ENCODE assay signal across 14 mouse cellular contexts in genomic region chr7:34888891-34889290, GRCm38 (mm10). TPM values are rescaled to one million over a fixed set of nuclear protein-coding genes. Genes with fewer than 3 reads are reported as not detected.
DNase-seq lines count a peak whose midpoint lies in the region; ATAC-seq lines count a peak whose summit lies in the region.
"Had no signal": no experiment of that assay in that cellular context is flagged by ENCODE, and none has a peak within 500 bp of the region (broad histone marks: within the 10 kb centered on the region; RNA-seq: fewer than 3 reads in every experiment).

No protein-coding gene starts in this region.

- no peak overlapping the region for H3K4me3 ChIP-seq in forebrain, embryonic 14.5 days (ENCODE audit: low read depth, low read length)
- no peak overlapping the region for H3K4me3 ChIP-seq in forebrain, embryonic 12.5 days (replicated peaks)
- H3K4me3 ChIP-seq in midbrain, embryonic 11.5 days (ENCODE audit: low read depth, low read length) = no peak overlapping the region
- H3K4me3 ChIP-seq in midbrain, embryonic 15.5 days = no peak overlapping the region
- H3K4me3 ChIP-seq: heart, embryonic 13.5 days; hindbrain, embryonic 10.5 days had no signal

- no peaks in the 10 kb centered on the region for H3K36me3 ChIP-seq in forebrain, embryonic 14.5 days (ENCODE audit: control insufficient read depth, insufficient read depth, low read length)
- H3K36me3 ChIP-seq in forebrain, embryonic 12.5 days (replicated peaks) = no peaks in the 10 kb centered on the region
- no peaks in the 10 kb centered on the region for H3K36me3 ChIP-seq in midbrain, embryonic 11.5 days (ENCODE audit: control insufficient read depth, insufficient read depth, low read length)
- no peaks in the 10 kb centered on the region for H3K36me3 ChIP-seq in midbrain, embryonic 15.5 days (replicated peaks)
- H3K36me3 ChIP-seq: heart, embryonic 13.5 days; hindbrain, embryonic 10.5 days had no signal

- H3K4me2 ChIP-seq in forebrain, embryonic 14.5 days (ENCODE audit: low read length) = no peak overlapping the region
- H3K4me2 ChIP-seq in forebrain, embryonic 12.5 days = no peak overlapping the region
- no peak overlapping the region for H3K4me2 ChIP-seq in midbrain, embryonic 11.5 days
- H3K4me2 ChIP-seq in midbrain, embryonic 15.5 days = no peak overlapping the region
- H3K4me2 ChIP-seq: heart, embryonic 13.5 days had no signal

- peak; percentile 54; the same call in 1 of the 2 replicates for ATAC-seq in forebrain, embryonic 14.5 days
- no peak for ATAC-seq in forebrain, embryonic 12.5 days (ENCODE audit: low FRiP score)
- no peak for ATAC-seq in midbrain, embryonic 11.5 days (ENCODE audit: low FRiP score)
- no peak for ATAC-seq in midbrain, embryonic 15.5 days (replicated peaks)

- DNase-seq in forebrain, embryonic 14.5 days (ENCODE audit: low spot score) = peak; percentile 72
- DNase-seq in midbrain, embryonic 11.5 days (ENCODE audit: low spot score, missing footprints) = peak; percentile 45
- DNase-seq in left cerebral cortex, postnatal 36 days (ENCODE audit: low spot score in 2 of 2) = peak; percentile 13 to 23
- no peak for DNase-seq in retina, postnatal 1 day
- DNase-seq in testis, postnatal 14 days (ENCODE audit: low spot score) = no peak
- DNase-seq in thymus, adult 18-20 months = no peak
- DNase-seq: gastrocnemius, postnatal 25 days; kidney, adult 11 months; lung, adult 2 months; thymus, adult 2 months had no signal

- WGBS in forebrain, embryonic 14.5 days = 48% methylated on average over 12 of the region's 12 CpGs
- WGBS in forebrain, embryonic 12.5 days = 63% methylated on average over 12 of the region's 12 CpGs
- 66% methylated on average over 12 of the region's 12 CpGs for WGBS in midbrain, embryonic 11.5 days
- WGBS in midbrain, embryonic 15.5 days = 48% methylated on average over 12 of the region's 12 CpGs

- H3K9me3 ChIP-seq in forebrain, embryonic 14.5 days (replicated peaks; ENCODE audit: control insufficient read depth, low read length) = no peaks in the 10 kb centered on the region
- no peaks in the 10 kb centered on the region for H3K9me3 ChIP-seq in forebrain, embryonic 12.5 days
- H3K9me3 ChIP-seq in midbrain, embryonic 11.5 days (ENCODE audit: control insufficient read depth, low read length) = no peaks in the 10 kb centered on the region
- no peaks in the 10 kb centered on the region for H3K9me3 ChIP-seq in midbrain, embryonic 15.5 days
- H3K9me3 ChIP-seq: heart, embryonic 13.5 days; hindbrain, embryonic 10.5 days had no signal

- H3K9ac ChIP-seq in forebrain, embryonic 14.5 days (ENCODE audit: low read length) = no peak overlapping the region
- H3K9ac ChIP-seq in forebrain, embryonic 12.5 days = no peak overlapping the region
- H3K9ac ChIP-seq in midbrain, embryonic 11.5 days (ENCODE audit: low read length) = no peak overlapping the region
- H3K9ac ChIP-seq in midbrain, embryonic 15.5 days = no peak overlapping the region
- H3K9ac ChIP-seq: heart, embryonic 13.5 days had no signal

- H3K27me3 ChIP-seq in forebrain, embryonic 14.5 days (replicated peaks; ENCODE audit: control insufficient read depth, insufficient read depth, low read length) = no peaks in the 10 kb centered on the region
- no peaks in the 10 kb centered on the region; the same call in 1 of the 2 replicates for H3K27me3 ChIP-seq in forebrain, embryonic 12.5 days
- H3K27me3 ChIP-seq in midbrain, embryonic 11.5 days (ENCODE audit: control insufficient read depth, insufficient read depth, low read length) = no peaks in the 10 kb centered on the region
- no peaks in the 10 kb centered on the region for H3K27me3 ChIP-seq in midbrain, embryonic 15.5 days (replicated peaks)
- H3K27me3 ChIP-seq: heart, embryonic 13.5 days had no signal

- H3K27ac ChIP-seq in forebrain, embryonic 14.5 days (ENCODE audit: low read depth, low read length) = 0 out of 2 replicates have a peak overlapping the region, but pooled peaks have one; percentile 5
- H3K27ac ChIP-seq in forebrain, embryonic 12.5 days = no peak overlapping the region
- no peak overlapping the region for H3K27ac ChIP-seq in midbrain, embryonic 11.5 days (ENCODE audit: low read depth, low read length)
- no peak overlapping the region for H3K27ac ChIP-seq in midbrain, embryonic 15.5 days
- H3K27ac ChIP-seq: heart, embryonic 13.5 days; hindbrain, embryonic 10.5 days had no signal

- no peaks in the 10 kb centered on the region for H3K4me1 ChIP-seq in forebrain, embryonic 14.5 days (ENCODE audit: control insufficient read depth, insufficient read depth, low read length)
- H3K4me1 ChIP-seq in forebrain, embryonic 12.5 days = no peaks in the 10 kb centered on the region
- no peaks in the 10 kb centered on the region for H3K4me1 ChIP-seq in midbrain, embryonic 11.5 days (ENCODE audit: control insufficient read depth, insufficient read depth, low read length)
- peaks cover 5% of the 10 kb centered on the region; the same call in 1 of the 2 replicates for H3K4me1 ChIP-seq in midbrain, embryonic 15.5 days
- H3K4me1 ChIP-seq: heart, embryonic 13.5 days had no signal

- intact Hi-C loops in left cerebral cortex, postnatal 36 days (cut with DNase I) = no loop called here

RNA-seq across cellular contexts. Expression of gene Pepd, which starts 23.3 kb away (rescaled TPM):
- 61.8 and 64.7 TPM in 2 replicates for polyA plus RNA-seq in forebrain, embryonic 14.5 days (2014; fragmentation: Nextera tagmentation; extraction: Ambion mirVana)
- 54.9 and 58.6 TPM in 2 replicates for polyA plus RNA-seq in forebrain, embryonic 12.5 days (2016; fragmentation: Nextera tagmentation; extraction: Ambion mirVana)
- 64.9 and 67.3 TPM in 2 replicates for polyA plus RNA-seq in midbrain, embryonic 11.5 days (2014; fragmentation: Nextera tagmentation; extraction: Ambion mirVana)
- polyA plus RNA-seq in midbrain, embryonic 15.5 days (2015; fragmentation: Nextera tagmentation; extraction: Ambion mirVana) = 62.5 and 66.3 TPM in 2 replicates
- 10 to 100 TPM; 29.5 to 31.3 TPM for total RNA-seq in left cerebral cortex, postnatal 36 days (2021)

Comparison
In these comparisons a context has a peak if more than half of its experiments do, and no peak if none do; other contexts are left out.
1. DNase-seq: peak in forebrain, embryonic 14.5 days (single experiment), midbrain, embryonic 11.5 days (single experiment) and left cerebral cortex, postnatal 36 days (2 of 2); none in retina, postnatal 1 day (single experiment), testis, postnatal 14 days (single experiment) and thymus, adult 18-20 months (0 of 2).